Mouse (Mus musculus): ENCODE results near the gene Pip4k2a. TPM values are rescaled to one million over a fixed set of nuclear protein-coding genes. Genes with fewer than 3 reads are reported as not detected.

Gene Pip4k2a
- polyA plus RNA-seq, 1 experiment from 2014 or later: 6.6 TPM

- no peak for ATAC-seq (ENCODE audit: extremely low read depth, insufficient number of reproducible peaks, low FRiP score, low TSS enrichment)
- H3K27ac ChIP-seq (replicated peaks): no peak overlapping the region
- no peaks in the 10 kb centered on the region for H3K9me3 ChIP-seq
- H3K4me2 ChIP-seq: no peak overlapping the region
- H3K36me3 ChIP-seq: no peaks in the 10 kb centered on the region
- H3K9ac ChIP-seq: no peak overlapping the region
- no peaks in the 10 kb centered on the region for H3K27me3 ChIP-seq (replicated peaks)
- H3K4me3 ChIP-seq: no peak overlapping the region
- H3K4me1 ChIP-seq: peaks cover 15% of the 10 kb centered on the region
- WGBS: 76% methylated on average over 4 of the region's 4 CpGs
Measured at GRCm38 (mm10) chr2:18979046-18979445, 18.9 kb downstream of the Pip4k2a start.

DNA sequence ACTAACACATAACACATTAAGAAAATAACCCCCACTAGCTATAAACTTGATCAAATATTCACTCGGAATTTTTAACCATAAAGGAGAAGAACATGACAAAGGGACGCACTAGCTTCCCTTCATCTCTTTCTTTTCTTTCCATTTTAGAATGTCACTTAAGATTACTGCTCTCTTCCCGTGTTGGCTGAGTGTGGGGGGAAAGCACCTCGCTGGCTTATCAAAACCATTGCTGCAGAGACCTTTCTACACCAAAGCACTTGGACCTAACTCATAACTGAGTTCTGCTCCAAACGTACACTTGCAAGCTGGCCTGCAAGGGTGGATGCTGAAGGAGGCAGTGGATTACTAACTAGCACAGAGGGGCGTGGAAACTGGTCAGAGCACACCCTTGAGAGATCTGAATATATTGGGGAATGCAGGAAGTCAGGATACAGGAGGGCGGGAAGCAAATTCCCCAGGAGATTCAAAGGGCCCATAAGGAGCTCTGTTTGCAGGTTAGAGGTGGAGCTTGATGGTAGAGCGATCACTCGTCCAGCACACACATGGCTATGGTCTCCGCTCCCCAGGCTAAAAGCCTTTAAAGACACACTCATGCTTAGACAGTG lies 20.6 kb downstream of the Pip4k2a start:
- Histone ChIP-seq H3K27me3 (replicated peaks) (no peaks in the 10 kb centered on the region), H3K27ac (replicated peaks) (no peak overlapping the region), H3K4me1 (peaks cover 15% of the 10 kb centered on the region), H3K9me3 (peaks cover 8% of the 10 kb centered on the region; the same call in 1 of the 2 replicates), H3K9ac (no peak overlapping the region), H3K36me3 (peaks cover 9% of the 10 kb centered on the region), H3K4me2 (no peak overlapping the region), H3K4me3 (no peak overlapping the region)
- WGBS: 61% methylated on average over 10 of the region's 10 CpGs
- ATAC-seq (ENCODE audit: extremely low read depth, insufficient number of reproducible peaks, low FRiP score, low TSS enrichment): no peak

- peaks cover 19% of the 10 kb centered on the region for H3K4me1 ChIP-seq
- peaks cover 8% of the 10 kb centered on the region; the same call in 1 of the 2 replicates for H3K9me3 ChIP-seq
- peaks cover 9% of the 10 kb centered on the region for H3K36me3 ChIP-seq
- H3K4me2 ChIP-seq: no peak overlapping the region
- ATAC-seq (ENCODE audit: extremely low read depth, insufficient number of reproducible peaks, low FRiP score, low TSS enrichment): no peak
- H3K4me3 ChIP-seq: no peak overlapping the region
- 85% methylated on average over 2 of the region's 2 CpGs for WGBS
- no peaks in the 10 kb centered on the region for H3K27me3 ChIP-seq (replicated peaks)
- H3K27ac ChIP-seq (replicated peaks): no peak overlapping the region
- no peak overlapping the region for H3K9ac ChIP-seq
Measured at GRCm38 (mm10) chr2:18976175-18976574, 21.8 kb downstream of the Pip4k2a start.

- H3K27ac ChIP-seq (replicated peaks): no peak overlapping the region
- H3K4me3 ChIP-seq: no peak overlapping the region
- ATAC-seq (ENCODE audit: extremely low read depth, insufficient number of reproducible peaks, low FRiP score, low TSS enrichment): no peak
- no peak overlapping the region for H3K4me2 ChIP-seq
- peaks cover 8% of the 10 kb centered on the region; the same call in 1 of the 2 replicates for H3K9me3 ChIP-seq
- H3K36me3 ChIP-seq: peaks cover 9% of the 10 kb centered on the region
- 54% methylated on average over 4 of the region's 4 CpGs for WGBS
- H3K4me1 ChIP-seq: peaks cover 24% of the 10 kb centered on the region
- H3K27me3 ChIP-seq (replicated peaks): no peaks in the 10 kb centered on the region
- no peak overlapping the region for H3K9ac ChIP-seq
Measured at GRCm38 (mm10) chr2:18974882-18975645, 22.9 kb downstream of the Pip4k2a start.

- peaks cover 9% of the 10 kb centered on the region for H3K36me3 ChIP-seq
- H3K4me3 ChIP-seq: no peak overlapping the region
- no peaks in the 10 kb centered on the region for H3K27me3 ChIP-seq (replicated peaks)
- H3K9ac ChIP-seq: no peak overlapping the region
- no peak for ATAC-seq (ENCODE audit: extremely low read depth, insufficient number of reproducible peaks, low FRiP score, low TSS enrichment)
- H3K27ac ChIP-seq (replicated peaks): no peak overlapping the region
- WGBS: 80% methylated on average over 3 of the region's 3 CpGs
- no peak overlapping the region for H3K4me2 ChIP-seq
- peaks cover 34% of the 10 kb centered on the region for H3K4me1 ChIP-seq
- peaks cover 8% of the 10 kb centered on the region; the same call in 1 of the 2 replicates for H3K9me3 ChIP-seq
Measured at GRCm38 (mm10) chr2:18971564-18971963, 26.4 kb downstream of the Pip4k2a start.

DNA sequence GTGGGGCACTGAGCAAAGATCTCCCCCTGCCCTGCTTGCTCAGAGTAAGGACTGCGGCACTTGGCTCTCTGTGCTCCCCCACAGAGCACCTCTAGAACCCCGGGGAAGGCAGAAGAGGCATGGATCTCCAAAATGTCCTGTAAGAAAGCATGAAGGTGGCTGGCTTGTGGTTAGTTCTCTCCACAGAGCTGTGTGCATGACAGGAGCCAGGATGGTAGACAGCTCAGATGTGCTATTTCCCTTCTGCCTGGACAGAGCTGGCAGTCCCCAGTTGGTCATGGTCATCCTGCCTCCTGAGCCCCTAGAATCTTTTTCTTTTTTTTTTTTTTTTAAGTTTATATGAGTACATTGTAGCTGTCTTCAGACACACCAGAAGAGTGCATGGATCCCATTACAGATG lies 27.5 kb downstream of the Pip4k2a start:
- H3K4me1 ChIP-seq: peaks cover 33% of the 10 kb centered on the region
- no peak overlapping the region for H3K4me3 ChIP-seq
- H3K36me3 ChIP-seq: peaks cover 9% of the 10 kb centered on the region
- H3K4me2 ChIP-seq: no peak overlapping the region
- no peak overlapping the region for H3K9ac ChIP-seq
- no peaks in the 10 kb centered on the region for H3K27me3 ChIP-seq (replicated peaks)
- no peak for ATAC-seq (ENCODE audit: extremely low read depth, insufficient number of reproducible peaks, low FRiP score, low TSS enrichment)
- 68% methylated on average over 2 of the region's 2 CpGs for WGBS
- H3K27ac ChIP-seq (replicated peaks): no peak overlapping the region
- H3K9me3 ChIP-seq: peaks cover 8% of the 10 kb centered on the region; the same call in 1 of the 2 replicates

- H3K27ac ChIP-seq (replicated peaks): no peak overlapping the region
- no peak overlapping the region for H3K9ac ChIP-seq
- no peaks in the 10 kb centered on the region for H3K27me3 ChIP-seq (replicated peaks)
- no peak; the same call in 1 of the 2 replicates for ATAC-seq (ENCODE audit: extremely low read depth, insufficient number of reproducible peaks, low FRiP score, low TSS enrichment)
- no peak overlapping the region for H3K4me3 ChIP-seq
- no peak overlapping the region for H3K4me2 ChIP-seq
- H3K36me3 ChIP-seq: peaks cover 9% of the 10 kb centered on the region
- WGBS: 50% methylated on average over 5 of the region's 5 CpGs
- peaks cover 8% of the 10 kb centered on the region; the same call in 1 of the 2 replicates for H3K9me3 ChIP-seq
- peaks cover 26% of the 10 kb centered on the region for H3K4me1 ChIP-seq
Measured at GRCm38 (mm10) chr2:18969066-18969681, 28.8 kb downstream of the Pip4k2a start.

GRCm38 (mm10) chr2:18967451-18968063 lies 30.4 kb downstream of the Pip4k2a start:
- no peaks in the 10 kb centered on the region for H3K36me3 ChIP-seq
- WGBS: 92% methylated on average over 5 of the region's 5 CpGs
- H3K4me2 ChIP-seq: no peak overlapping the region
- no peak overlapping the region for H3K9ac ChIP-seq
- H3K4me3 ChIP-seq: no peak overlapping the region
- H3K27ac ChIP-seq (replicated peaks): no peak overlapping the region
- H3K27me3 ChIP-seq (replicated peaks): no peaks in the 10 kb centered on the region
- no peaks in the 10 kb centered on the region for H3K9me3 ChIP-seq
- H3K4me1 ChIP-seq: peaks cover 26% of the 10 kb centered on the region
- ATAC-seq (ENCODE audit: extremely low read depth, insufficient number of reproducible peaks, low FRiP score, low TSS enrichment): no peak

DNA sequence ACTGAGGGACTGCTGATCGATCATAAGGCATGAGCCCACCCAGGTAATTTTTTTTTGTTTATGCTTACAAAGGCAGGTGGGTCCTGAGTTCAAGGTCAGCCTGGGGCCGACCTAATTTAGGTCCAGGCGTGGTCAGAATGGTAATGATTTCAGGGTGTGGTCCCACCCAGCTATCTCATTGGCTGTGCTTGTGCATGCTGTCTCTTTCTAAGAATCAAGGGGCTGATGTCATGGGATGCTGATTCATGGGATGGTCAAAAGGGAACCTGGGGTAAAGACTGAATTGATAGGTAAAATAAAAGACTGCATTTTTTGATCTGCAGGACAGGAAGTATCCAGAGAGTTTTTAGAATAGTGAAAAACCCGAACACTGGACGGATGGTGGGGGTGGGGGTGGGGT lies 31.4 kb downstream of the Pip4k2a start:
- no peak overlapping the region for H3K27ac ChIP-seq (replicated peaks)
- WGBS: 90% methylated on average over 5 of the region's 5 CpGs
- H3K4me1 ChIP-seq: peaks cover 24% of the 10 kb centered on the region
- ATAC-seq (ENCODE audit: extremely low read depth, insufficient number of reproducible peaks, low FRiP score, low TSS enrichment): no peak
- H3K36me3 ChIP-seq: no peaks in the 10 kb centered on the region
- no peak overlapping the region for H3K9ac ChIP-seq
- H3K4me3 ChIP-seq: no peak overlapping the region
- H3K27me3 ChIP-seq (replicated peaks): no peaks in the 10 kb centered on the region
- H3K9me3 ChIP-seq: no peaks in the 10 kb centered on the region
- no peak overlapping the region for H3K4me2 ChIP-seq

DNA sequence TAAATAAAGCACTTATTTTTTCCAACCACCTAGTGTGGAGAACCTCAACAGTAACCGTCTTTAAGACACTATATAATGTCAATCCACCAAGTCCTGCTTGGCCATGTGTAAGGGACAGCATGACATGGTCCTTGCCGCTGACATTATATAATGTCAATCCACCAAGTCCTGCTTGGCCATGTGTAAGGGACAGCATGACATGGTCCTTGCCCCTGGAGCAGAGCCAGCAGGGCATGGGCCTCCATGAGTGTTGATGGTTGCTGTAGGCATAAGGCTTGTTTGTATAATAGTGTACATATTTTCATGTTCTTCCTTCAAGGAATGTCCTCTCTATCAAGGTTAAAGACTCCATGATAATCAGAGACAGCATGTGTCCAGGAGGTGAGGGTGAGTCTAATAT lies 32.0 kb downstream of the Pip4k2a start:
- no peaks in the 10 kb centered on the region for H3K9me3 ChIP-seq
- no peaks in the 10 kb centered on the region for H3K36me3 ChIP-seq
- no peak overlapping the region for H3K27ac ChIP-seq (replicated peaks)
- H3K9ac ChIP-seq: no peak overlapping the region
- no peaks in the 10 kb centered on the region for H3K27me3 ChIP-seq (replicated peaks)
- H3K4me2 ChIP-seq: no peak overlapping the region
- ATAC-seq (ENCODE audit: extremely low read depth, insufficient number of reproducible peaks, low FRiP score, low TSS enrichment): no peak
- 83% methylated on average over 2 of the region's 2 CpGs for WGBS
- H3K4me3 ChIP-seq: no peak overlapping the region
- H3K4me1 ChIP-seq: peaks cover 27% of the 10 kb centered on the region

DNA sequence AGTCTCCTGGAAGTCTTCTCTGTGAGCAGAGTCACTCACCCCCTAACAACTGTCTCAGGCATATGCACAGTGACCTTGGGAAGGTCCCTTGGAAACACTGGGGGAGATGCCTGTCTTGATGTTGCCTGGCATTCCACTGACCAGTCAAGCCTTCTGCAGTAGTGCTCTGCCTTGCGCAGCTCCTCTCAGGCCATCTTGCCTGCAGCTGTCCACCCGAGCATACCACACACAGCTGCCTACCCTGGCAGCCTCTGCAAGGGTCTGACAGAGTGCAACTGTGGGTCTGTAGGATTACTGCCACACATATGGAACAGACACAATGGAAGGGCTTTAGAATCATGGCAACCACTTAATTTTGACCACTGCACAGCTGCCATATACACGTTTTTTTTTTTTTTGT lies 32.8 kb downstream of the Pip4k2a start:
- H3K36me3 ChIP-seq: no peaks in the 10 kb centered on the region
- no peak overlapping the region for H3K4me2 ChIP-seq
- H3K9ac ChIP-seq: no peak overlapping the region
- no peak for ATAC-seq (ENCODE audit: extremely low read depth, insufficient number of reproducible peaks, low FRiP score, low TSS enrichment)
- H3K4me3 ChIP-seq: no peak overlapping the region
- no peak overlapping the region for H3K27ac ChIP-seq (replicated peaks)
- WGBS: 69% methylated on average over 3 of the region's 3 CpGs
- peaks cover 32% of the 10 kb centered on the region for H3K4me1 ChIP-seq
- no peaks in the 10 kb centered on the region for H3K27me3 ChIP-seq (replicated peaks)
- H3K9me3 ChIP-seq: no peaks in the 10 kb centered on the region

Measured in heart, embryonic 13.5 days (tissue).